24 mouse cellular contexts compared by ENCODE assay signal in genomic region chr19:4450666-4451065, GRCm38 (mm10). TPM values are rescaled to one million over a fixed set of nuclear protein-coding genes. Genes with fewer than 3 reads are reported as not detected.
DNase-seq lines count a peak whose midpoint lies in the region; ATAC-seq and TF ChIP-seq lines count a peak whose summit lies in the region.
"Had no signal": no experiment of that assay in that cellular context is flagged by ENCODE, and none has a peak within 500 bp of the region (broad histone marks: within the 10 kb centered on the region; RNA-seq: fewer than 3 reads in every experiment).

No protein-coding gene starts in this region.

- no peaks in the 10 kb centered on the region for H3K4me1 ChIP-seq in intestine, embryonic 14.5 days (replicated peaks; ENCODE audit: control insufficient read depth, insufficient read depth, low read length)
- no peaks in the 10 kb centered on the region for H3K4me1 ChIP-seq in intestine, postnatal 0 days (replicated peaks; ENCODE audit: control insufficient read depth, insufficient read depth, low read length)
- 0 out of 2 replicates have a peak, but pooled peaks cover 3% of the 10 kb centered on the region for H3K4me1 ChIP-seq in intestine, embryonic 15.5 days (replicated peaks)
- no peaks in the 10 kb centered on the region for H3K4me1 ChIP-seq in intestine, embryonic 16.5 days (ENCODE audit: control insufficient read depth, insufficient read depth, low read length)
- no peaks in the 10 kb centered on the region for H3K4me1 ChIP-seq in stomach, embryonic 16.5 days (ENCODE audit: control insufficient read depth, insufficient read depth, low read length)
- no peaks in the 10 kb centered on the region for H3K4me1 ChIP-seq in stomach, postnatal 0 days (replicated peaks; ENCODE audit: control insufficient read depth, insufficient read depth)
- H3K4me1 ChIP-seq in thymus, adult 2 months (replicated peaks; ENCODE audit: control insufficient read depth, insufficient read depth, low read length), result no peaks in the 10 kb centered on the region
- peaks cover 7% of the 10 kb centered on the region; the same call in 1 of the 2 replicates for H3K4me1 ChIP-seq in hindbrain, embryonic 12.5 days

- no peak for DNase-seq in intestine, embryonic 14.5 days (ENCODE audit: low spot score)
- peak; percentile 27 for DNase-seq in stomach, postnatal 0 days (ENCODE audit: low spot score)
- DNase-seq in thymus, adult 2 months, result no peak
- DNase-seq: adrenal gland, adult 2 months; adrenal gland, adult 8-10 months; adrenal gland, postnatal 10 days; adrenal gland, postnatal 14 days; adrenal gland, postnatal 25 days; adrenal gland, postnatal 36 days; B cell, adult 2 months; cerebellum, adult 11 months; cerebellum, adult 11-12 months had no signal

- TF ChIP-seq EP300 in stomach, postnatal 0 days (optimal IDR thresholded peaks at IDR 0.05), result no peak

- TF ChIP-seq CTCF in intestine, postnatal 0 days (IDR thresholded peaks at IDR 0.05; ENCODE audit: low read depth), result no peak
- no peak for TF ChIP-seq CTCF in stomach, postnatal 0 days (IDR thresholded peaks at IDR 0.05; ENCODE audit: low read depth)
- no peak for TF ChIP-seq CTCF in thymus, adult 2 months (IDR thresholded peaks at IDR 0.05; ENCODE audit: borderline replicate concordance, control insufficient read depth, extremely low read depth, insufficient read depth, low read length, poor library complexity)

- 55% methylated on average over 5 of the region's 5 CpGs for WGBS in intestine, embryonic 14.5 days
- 45% methylated on average over 5 of the region's 5 CpGs for WGBS in intestine, postnatal 0 days
- 50% methylated on average over 5 of the region's 5 CpGs for WGBS in intestine, embryonic 15.5 days
- 54% methylated on average over 5 of the region's 5 CpGs for WGBS in intestine, embryonic 16.5 days
- 53% methylated on average over 5 of the region's 5 CpGs for WGBS in stomach, embryonic 16.5 days
- 53% methylated on average over 5 of the region's 5 CpGs for WGBS in stomach, postnatal 0 days
- WGBS in thymus, adult 2 months, result 84% methylated on average over 5 of the region's 5 CpGs
- 69% methylated on average over 5 of the region's 5 CpGs for WGBS in hindbrain, embryonic 12.5 days

- H3K4me2 ChIP-seq in intestine, embryonic 14.5 days (ENCODE audit: low read length), result no peak overlapping the region
- no peak overlapping the region for H3K4me2 ChIP-seq in intestine, postnatal 0 days (replicated peaks; ENCODE audit: low read depth)
- H3K4me2 ChIP-seq in intestine, embryonic 15.5 days (replicated peaks), result no peak overlapping the region
- H3K4me2 ChIP-seq in intestine, embryonic 16.5 days (ENCODE audit: low read depth, low read length), result no peak overlapping the region
- no peak overlapping the region for H3K4me2 ChIP-seq in stomach, embryonic 16.5 days (ENCODE audit: low read depth, low read length)
- no peak overlapping the region for H3K4me2 ChIP-seq in stomach, postnatal 0 days (replicated peaks; ENCODE audit: low read depth)
- H3K4me2 ChIP-seq in hindbrain, embryonic 12.5 days (replicated peaks), result no peak overlapping the region

- H3K36me3 ChIP-seq in intestine, embryonic 14.5 days (ENCODE audit: control insufficient read depth, insufficient read depth, low read length), result no peaks in the 10 kb centered on the region
- no peaks in the 10 kb centered on the region for H3K36me3 ChIP-seq in intestine, postnatal 0 days (ENCODE audit: control insufficient read depth, insufficient read depth)
- no peaks in the 10 kb centered on the region for H3K36me3 ChIP-seq in intestine, embryonic 15.5 days
- H3K36me3 ChIP-seq in intestine, embryonic 16.5 days (ENCODE audit: control insufficient read depth, insufficient read depth, low read length), result no peaks in the 10 kb centered on the region
- H3K36me3 ChIP-seq in stomach, embryonic 16.5 days (ENCODE audit: control insufficient read depth, insufficient read depth, low read length), result no peaks in the 10 kb centered on the region
- no peaks in the 10 kb centered on the region for H3K36me3 ChIP-seq in stomach, postnatal 0 days (ENCODE audit: control insufficient read depth, insufficient read depth, low read length)
- no peaks in the 10 kb centered on the region for H3K36me3 ChIP-seq in thymus, adult 2 months (ENCODE audit: control insufficient read depth, insufficient read depth, low read length)
- H3K36me3 ChIP-seq in hindbrain, embryonic 12.5 days, result no peaks in the 10 kb centered on the region
- H3K36me3 ChIP-seq: G1E had no signal

- no peak overlapping the region for H3K4me3 ChIP-seq in intestine, embryonic 14.5 days (ENCODE audit: low read depth, low read length)
- H3K4me3 ChIP-seq in intestine, postnatal 0 days (ENCODE audit: low read depth, low read length), result no peak overlapping the region
- no peak overlapping the region for H3K4me3 ChIP-seq in intestine, embryonic 15.5 days (replicated peaks)
- no peak overlapping the region for H3K4me3 ChIP-seq in intestine, embryonic 16.5 days (ENCODE audit: low read length)
- no peak overlapping the region for H3K4me3 ChIP-seq in stomach, embryonic 16.5 days (replicated peaks; ENCODE audit: low read length)
- H3K4me3 ChIP-seq in stomach, postnatal 0 days (ENCODE audit: low read depth, low read length), result no peak overlapping the region
- H3K4me3 ChIP-seq in thymus, adult 2 months (ENCODE audit: control insufficient read depth, insufficient read depth, low read length), result no peak overlapping the region
- no peak overlapping the region for H3K4me3 ChIP-seq in hindbrain, embryonic 12.5 days

- peak; percentile 51; the same call in 1 of the 2 replicates for ATAC-seq in intestine, embryonic 14.5 days (replicated peaks; ENCODE audit: low FRiP score, low TSS enrichment, low read depth)
- no peak for ATAC-seq in intestine, postnatal 0 days
- peak; percentile 62; the same call in 1 of the 2 replicates for ATAC-seq in intestine, embryonic 15.5 days
- ATAC-seq in intestine, embryonic 16.5 days, result no peak
- 0 out of 2 replicates have a peak, but pooled peaks have one; percentile 48 for ATAC-seq in stomach, embryonic 16.5 days (ENCODE audit: insufficient read depth, low FRiP score)
- ATAC-seq in stomach, postnatal 0 days (ENCODE audit: low FRiP score, low TSS enrichment), result peak; percentile 44; the same call in 1 of the 2 replicates
- no peak for ATAC-seq in hindbrain, embryonic 12.5 days (ENCODE audit: low FRiP score)
- ATAC-seq: activated CD4-positive, CD25-positive, alpha-beta regulatory T cell, adult 4 months; CD4-positive, CD25-positive, alpha-beta regulatory T cell, adult 4 months; Patski had no signal

- TF ChIP-seq POLR2A in thymus, adult 2 months (IDR thresholded peaks at IDR 0.05; ENCODE audit: control insufficient read depth, extremely low read depth, insufficient read depth, low read length, poor library complexity), result no peak

- H3K9ac ChIP-seq in intestine, embryonic 14.5 days (ENCODE audit: low read length), result no peak overlapping the region
- no peak overlapping the region for H3K9ac ChIP-seq in intestine, postnatal 0 days (ENCODE audit: low read depth, low read length)
- H3K9ac ChIP-seq in intestine, embryonic 15.5 days, result no peak overlapping the region
- H3K9ac ChIP-seq in intestine, embryonic 16.5 days (ENCODE audit: low read depth, low read length), result no peak overlapping the region
- H3K9ac ChIP-seq in stomach, embryonic 16.5 days (ENCODE audit: low read length), result no peak overlapping the region
- H3K9ac ChIP-seq in stomach, postnatal 0 days (ENCODE audit: low read length), result no peak overlapping the region
- H3K9ac ChIP-seq in hindbrain, embryonic 12.5 days, result no peak overlapping the region

- no peak overlapping the region for H3K27ac ChIP-seq in intestine, embryonic 14.5 days (ENCODE audit: low read depth)
- no peak overlapping the region for H3K27ac ChIP-seq in intestine, postnatal 0 days (ENCODE audit: low read depth, low read length)
- H3K27ac ChIP-seq in intestine, embryonic 15.5 days, result no peak overlapping the region
- no peak overlapping the region for H3K27ac ChIP-seq in intestine, embryonic 16.5 days (ENCODE audit: low read length)
- no peak overlapping the region for H3K27ac ChIP-seq in stomach, embryonic 16.5 days (ENCODE audit: low read length)
- peak overlapping the region; percentile 56 for H3K27ac ChIP-seq in stomach, postnatal 0 days (replicated peaks)
- H3K27ac ChIP-seq in thymus, adult 2 months (ENCODE audit: control insufficient read depth, insufficient read depth, low read length), result no peak overlapping the region
- no peak overlapping the region for H3K27ac ChIP-seq in hindbrain, embryonic 12.5 days

- H3K9me3 ChIP-seq in intestine, embryonic 14.5 days (ENCODE audit: control insufficient read depth, low read length), result no peaks in the 10 kb centered on the region
- H3K9me3 ChIP-seq in intestine, postnatal 0 days (ENCODE audit: control insufficient read depth), result no peaks in the 10 kb centered on the region
- no peaks in the 10 kb centered on the region for H3K9me3 ChIP-seq in intestine, embryonic 15.5 days
- H3K9me3 ChIP-seq in intestine, embryonic 16.5 days (ENCODE audit: control insufficient read depth, low read length), result no peaks in the 10 kb centered on the region
- no peaks in the 10 kb centered on the region for H3K9me3 ChIP-seq in stomach, embryonic 16.5 days (replicated peaks; ENCODE audit: control insufficient read depth, low read length)
- H3K9me3 ChIP-seq in stomach, postnatal 0 days (ENCODE audit: control insufficient read depth, low read length), result no peaks in the 10 kb centered on the region
- H3K9me3 ChIP-seq in hindbrain, embryonic 12.5 days (replicated peaks), result no peaks in the 10 kb centered on the region
- H3K9me3 ChIP-seq: G1E had no signal

- no peaks in the 10 kb centered on the region for H3K27me3 ChIP-seq in intestine, embryonic 14.5 days (replicated peaks; ENCODE audit: control insufficient read depth, insufficient read depth, low read length)
- H3K27me3 ChIP-seq in intestine, postnatal 0 days (replicated peaks; ENCODE audit: control insufficient read depth, insufficient read depth, low read length), result no peaks in the 10 kb centered on the region
- no peaks in the 10 kb centered on the region for H3K27me3 ChIP-seq in intestine, embryonic 15.5 days (replicated peaks)
- H3K27me3 ChIP-seq in intestine, embryonic 16.5 days (replicated peaks; ENCODE audit: control insufficient read depth, insufficient read depth, low read length), result no peaks in the 10 kb centered on the region
- H3K27me3 ChIP-seq in stomach, embryonic 16.5 days (ENCODE audit: control insufficient read depth, insufficient read depth, low read length), result no peaks in the 10 kb centered on the region
- H3K27me3 ChIP-seq in stomach, postnatal 0 days (ENCODE audit: control insufficient read depth, insufficient read depth, low read length), result no peaks in the 10 kb centered on the region
- no peaks in the 10 kb centered on the region for H3K27me3 ChIP-seq in thymus, adult 2 months (ENCODE audit: control insufficient read depth, insufficient read depth, low read length)
- H3K27me3 ChIP-seq in hindbrain, embryonic 12.5 days, result no peaks in the 10 kb centered on the region
- H3K27me3 ChIP-seq: CH12.LX, Patski had no signal

RNA-seq across cellular contexts. Expression of gene Rhod, which starts 11.4 kb away (rescaled TPM):
- polyA plus RNA-seq in intestine, embryonic 14.5 days (2014; fragmentation: Nextera tagmentation; extraction: Ambion mirVana), result 22.1 and 30.9 TPM in 2 replicates
- polyA plus RNA-seq in intestine, postnatal 0 days (2015; fragmentation: Nextera tagmentation; extraction: Ambion mirVana), result 54.8 and 60.3 TPM in 2 replicates
- 20.0 and 21.6 TPM in 2 replicates for polyA plus RNA-seq in intestine, embryonic 15.5 days (2015; fragmentation: Nextera tagmentation; extraction: Ambion mirVana)
- 24.1 and 28.2 TPM in 2 replicates for polyA plus RNA-seq in intestine, embryonic 16.5 days (2015; fragmentation: Nextera tagmentation; extraction: Ambion mirVana)
- polyA plus RNA-seq in stomach, embryonic 16.5 days (2015; fragmentation: Nextera tagmentation; extraction: Ambion mirVana), result 24.3 and 36.4 TPM in 2 replicates
- polyA plus RNA-seq in stomach, postnatal 0 days (2015; fragmentation: Nextera tagmentation; extraction: Ambion mirVana), result 45.5 and 48.0 TPM in 2 replicates
- polyA plus RNA-seq in thymus, adult 2 months (2012; rRNA removed), result 2.6 and 2.9 TPM in 2 replicates
- 15.3 and 16.4 TPM in 2 replicates for polyA plus RNA-seq in hindbrain, embryonic 12.5 days (2016; fragmentation: Nextera tagmentation; extraction: Ambion mirVana)

RNA-seq across cellular contexts. Expression of gene Syt12, which starts 26.6 kb away (rescaled TPM):
- polyA plus RNA-seq in intestine, embryonic 14.5 days (2014; fragmentation: Nextera tagmentation; extraction: Ambion mirVana), result 0.27 and 0.47 TPM in 2 replicates
- polyA plus RNA-seq in intestine, postnatal 0 days (2015; fragmentation: Nextera tagmentation; extraction: Ambion mirVana), result 0.23 and 0.26 TPM in 2 replicates
- 0.33 and 0.46 TPM in 2 replicates for polyA plus RNA-seq in intestine, embryonic 15.5 days (2015; fragmentation: Nextera tagmentation; extraction: Ambion mirVana)
- 0.34 and 0.36 TPM in 2 replicates for polyA plus RNA-seq in intestine, embryonic 16.5 days (2015; fragmentation: Nextera tagmentation; extraction: Ambion mirVana)
- polyA plus RNA-seq in stomach, embryonic 16.5 days (2015; fragmentation: Nextera tagmentation; extraction: Ambion mirVana), result 0.75 and 0.96 TPM in 2 replicates
- polyA plus RNA-seq in stomach, postnatal 0 days (2015; fragmentation: Nextera tagmentation; extraction: Ambion mirVana), result 1.9 and 2.5 TPM in 2 replicates
- polyA plus RNA-seq in thymus, adult 2 months (2012; rRNA removed), result 1.6 and 2.0 TPM in 2 replicates
- 1.5 and 1.7 TPM in 2 replicates for polyA plus RNA-seq in hindbrain, embryonic 12.5 days (2016; fragmentation: Nextera tagmentation; extraction: Ambion mirVana)
- polyA plus RNA-seq: CD4-positive, CD25-positive, alpha-beta regulatory T cell, adult 4 months; G1E had no signal

RNA-seq across cellular contexts. Expression of gene 2010003K11Rik, which starts 47.7 kb away (rescaled TPM):
- polyA plus RNA-seq in intestine, embryonic 14.5 days (2014; fragmentation: Nextera tagmentation; extraction: Ambion mirVana), result not detected in 2 replicates
- polyA plus RNA-seq in intestine, postnatal 0 days (2015; fragmentation: Nextera tagmentation; extraction: Ambion mirVana), result 156 and 165 TPM in 2 replicates
- polyA plus RNA-seq in intestine, embryonic 15.5 days (2015; fragmentation: Nextera tagmentation; extraction: Ambion mirVana), result 7.6 and 9.7 TPM in 2 replicates
- polyA plus RNA-seq in intestine, embryonic 16.5 days (2015; fragmentation: Nextera tagmentation; extraction: Ambion mirVana), result 21.6 and 35.7 TPM in 2 replicates
- polyA plus RNA-seq in stomach, embryonic 16.5 days (2015; fragmentation: Nextera tagmentation; extraction: Ambion mirVana), result 1.8 and 2.5 TPM in 2 replicates
- 0.74 and 1.5 TPM in 2 replicates for polyA plus RNA-seq in stomach, postnatal 0 days (2015; fragmentation: Nextera tagmentation; extraction: Ambion mirVana)
- polyA plus RNA-seq in thymus, adult 2 months (2012; rRNA removed), result 0.90 and 1.2 TPM in 2 replicates
- polyA plus RNA-seq in hindbrain, embryonic 12.5 days (2016; fragmentation: Nextera tagmentation; extraction: Ambion mirVana), result not detected in 2 replicates
- polyA plus RNA-seq: activated CD4-positive, CD25-positive, alpha-beta regulatory T cell, adult 4 months; brain, embryonic 14.5 days; C2C12; CD4-positive, CD25-positive, alpha-beta regulatory T cell, adult 4 months; G1E had no signal

RNA-seq across cellular contexts. Expression of gene Kdm2a, which starts 52.6 kb away (rescaled TPM):
- 51.7 and 56.7 TPM in 2 replicates for polyA plus RNA-seq in intestine, embryonic 14.5 days (2014; fragmentation: Nextera tagmentation; extraction: Ambion mirVana)
- polyA plus RNA-seq in intestine, postnatal 0 days (2015; fragmentation: Nextera tagmentation; extraction: Ambion mirVana), result 21.0 and 21.2 TPM in 2 replicates
- 37.5 and 38.9 TPM in 2 replicates for polyA plus RNA-seq in intestine, embryonic 15.5 days (2015; fragmentation: Nextera tagmentation; extraction: Ambion mirVana)
- 31.4 and 34.8 TPM in 2 replicates for polyA plus RNA-seq in intestine, embryonic 16.5 days (2015; fragmentation: Nextera tagmentation; extraction: Ambion mirVana)
- polyA plus RNA-seq in stomach, embryonic 16.5 days (2015; fragmentation: Nextera tagmentation; extraction: Ambion mirVana), result 35.9 and 37.0 TPM in 2 replicates
- polyA plus RNA-seq in stomach, postnatal 0 days (2015; fragmentation: Nextera tagmentation; extraction: Ambion mirVana), result 12.9 and 15.0 TPM in 2 replicates
- polyA plus RNA-seq in thymus, adult 2 months (2012; rRNA removed), result 194 and 210 TPM in 2 replicates
- 59.7 TPM in 2 replicates for polyA plus RNA-seq in hindbrain, embryonic 12.5 days (2016; fragmentation: Nextera tagmentation; extraction: Ambion mirVana)

RNA-seq across cellular contexts. Expression of gene Pcx, which starts 59.6 kb away (rescaled TPM):
- 8.5 and 9.7 TPM in 2 replicates for polyA plus RNA-seq in intestine, embryonic 14.5 days (2014; fragmentation: Nextera tagmentation; extraction: Ambion mirVana)
- polyA plus RNA-seq in intestine, postnatal 0 days (2015; fragmentation: Nextera tagmentation; extraction: Ambion mirVana), result 6.1 and 7.0 TPM in 2 replicates
- 11.8 and 15.0 TPM in 2 replicates for polyA plus RNA-seq in intestine, embryonic 15.5 days (2015; fragmentation: Nextera tagmentation; extraction: Ambion mirVana)
- 16.6 and 17.7 TPM in 2 replicates for polyA plus RNA-seq in intestine, embryonic 16.5 days (2015; fragmentation: Nextera tagmentation; extraction: Ambion mirVana)
- polyA plus RNA-seq in stomach, embryonic 16.5 days (2015; fragmentation: Nextera tagmentation; extraction: Ambion mirVana), result 24.0 and 30.0 TPM in 2 replicates
- 28.9 and 33.9 TPM in 2 replicates for polyA plus RNA-seq in stomach, postnatal 0 days (2015; fragmentation: Nextera tagmentation; extraction: Ambion mirVana)
- polyA plus RNA-seq in thymus, adult 2 months (2012; rRNA removed), result 41.9 and 52.9 TPM in 2 replicates
- 24.8 and 25.2 TPM in 2 replicates for polyA plus RNA-seq in hindbrain, embryonic 12.5 days (2016; fragmentation: Nextera tagmentation; extraction: Ambion mirVana)

Comparison
In these comparisons a context has a peak if more than half of its experiments do, and no peak if none do; other contexts are left out.
1. ATAC-seq: peak in intestine, embryonic 14.5 days (single experiment), intestine, embryonic 15.5 days (single experiment), stomach, embryonic 16.5 days (single experiment) and stomach, postnatal 0 days (single experiment); none in intestine, postnatal 0 days (single experiment), intestine, embryonic 16.5 days (single experiment) and hindbrain, embryonic 12.5 days (single experiment).